Mouse (Mus musculus) heart, postnatal 0 days (tissue): ENCODE measurements at regions not wholly inside any gene's neighbourhood (a gene's known extent, or its start where the extent isn't known, plus 50 kb on each side); places are given as distances from the start of the nearest gene placed in this dataset.

Experiments
- CTCF ChIP-seq: IDR thresholded peaks from 2 replicates; pipeline ENCODE4 v1.5.1; 2016; ENCODE audit warnings: antibody characterized with exemption, control low read depth, low read depth
- EP300 ChIP-seq: IDR thresholded peaks from 2 replicates; pipeline ENCODE4 v1.6.1; 2016; ENCODE audit warnings: antibody characterized with exemption, low read depth

DNA sequence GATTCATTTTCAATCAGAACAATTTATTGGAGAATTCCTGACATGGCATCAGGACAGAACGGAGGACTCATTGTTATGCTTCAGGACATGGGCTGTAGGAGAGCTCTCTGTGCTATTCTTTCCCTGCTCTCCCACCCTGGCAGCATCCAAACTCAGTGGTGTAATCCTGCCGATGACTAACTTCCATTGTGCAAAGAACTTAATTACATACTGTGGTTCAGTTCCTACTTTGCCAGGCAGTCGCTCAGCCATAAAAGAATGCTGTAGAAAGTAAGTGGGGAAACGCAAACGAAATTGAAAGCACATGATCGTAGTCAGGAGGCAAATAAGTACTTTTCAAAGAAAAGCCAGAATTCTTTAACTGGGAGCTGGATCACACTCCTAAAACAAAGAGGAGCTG lies 94.2 kb upstream of the Epha3 start:
- TF ChIP-seq CTCF = no peak
- no peak for TF ChIP-seq EP300
